Mouse (Mus musculus): ENCODE data around the gene Sh2d1b2. TPM values are rescaled to one million over a fixed set of nuclear protein-coding genes. Genes with fewer than 3 reads are reported as not detected.

Sh2d1b2 gene
- polyA plus RNA-seq, 1 experiment from 2014 or later: not detected

GRCm38 (mm10) chr1:170293257-170293656 lies 60.7 kb downstream of the Sh2d1b2 start:
- DNase-seq (ENCODE audit: low spot score): no peak
- H3K4me2 ChIP-seq (replicated peaks; ENCODE audit: low read depth, low read length): no peak overlapping the region
- H3K9ac ChIP-seq (ENCODE audit: low read depth, low read length): no peak overlapping the region
- H3K4me1 ChIP-seq (replicated peaks; ENCODE audit: control insufficient read depth, insufficient read depth, low read length): no peaks in the 10 kb centered on the region
- H3K27me3 ChIP-seq (ENCODE audit: control insufficient read depth, insufficient read depth, low read length): no peaks in the 10 kb centered on the region
- 82% methylated on average over 5 of the region's 5 CpGs for WGBS
- H3K9me3 ChIP-seq (ENCODE audit: control insufficient read depth, low read length): no peaks in the 10 kb centered on the region
- no peak overlapping the region for H3K4me3 ChIP-seq (ENCODE audit: low read depth, low read length)
- no peaks in the 10 kb centered on the region for H3K36me3 ChIP-seq (ENCODE audit: control insufficient read depth, insufficient read depth, low read length)
- H3K27ac ChIP-seq (ENCODE audit: low read depth, low read length): no peak overlapping the region
- ATAC-seq (ENCODE audit: low FRiP score): peak; percentile 40; the same call in 1 of the 2 replicates

DNA sequence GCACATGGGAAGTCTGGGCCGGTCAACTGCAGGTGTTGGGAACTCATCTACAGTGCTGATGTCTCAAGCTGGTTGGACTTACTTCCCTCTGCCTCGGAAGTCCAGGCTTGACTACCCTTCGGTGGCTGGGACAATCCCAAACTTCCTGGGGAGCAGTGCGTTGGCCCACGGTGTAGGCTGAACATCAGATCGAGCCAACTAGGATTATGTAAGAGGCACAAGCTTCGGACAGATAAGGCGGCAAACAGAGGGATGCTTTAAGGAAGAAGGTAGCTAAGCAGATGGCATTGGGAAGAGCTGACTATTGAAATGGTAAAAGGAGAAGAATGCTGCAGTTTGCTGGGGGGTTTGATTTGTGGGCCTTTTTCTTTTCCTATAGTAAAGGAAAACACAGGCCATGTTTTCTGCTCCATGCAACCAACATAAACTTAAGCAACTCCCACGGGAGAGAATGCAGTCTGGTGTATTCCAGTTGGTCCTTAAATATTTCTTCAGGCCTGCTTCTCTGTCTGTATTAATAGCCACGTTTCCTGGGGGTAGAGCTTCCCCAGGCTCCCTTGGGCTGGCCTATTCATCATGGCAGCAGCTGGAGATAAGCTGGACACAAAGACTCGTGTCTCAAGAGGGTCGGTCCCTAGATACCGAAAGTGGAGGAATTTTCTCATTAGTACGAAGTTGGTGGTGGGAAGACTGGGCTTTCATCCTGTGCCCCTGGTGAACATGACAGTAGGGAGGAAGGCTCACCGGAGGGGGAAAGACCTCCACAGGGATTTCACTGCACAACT lies 62.4 kb downstream of the Sh2d1b2 start:
- H3K4me2 ChIP-seq (replicated peaks; ENCODE audit: low read depth, low read length): no peak overlapping the region
- no peaks in the 10 kb centered on the region for H3K27me3 ChIP-seq (ENCODE audit: control insufficient read depth, insufficient read depth, low read length)
- H3K4me3 ChIP-seq (ENCODE audit: low read depth, low read length): no peak overlapping the region
- no peaks in the 10 kb centered on the region for H3K36me3 ChIP-seq (ENCODE audit: control insufficient read depth, insufficient read depth, low read length)
- no peaks in the 10 kb centered on the region for H3K9me3 ChIP-seq (ENCODE audit: control insufficient read depth, low read length)
- H3K4me1 ChIP-seq (replicated peaks; ENCODE audit: control insufficient read depth, insufficient read depth, low read length): no peaks in the 10 kb centered on the region
- H3K27ac ChIP-seq (ENCODE audit: low read depth, low read length): no peak overlapping the region
- H3K9ac ChIP-seq (ENCODE audit: low read depth, low read length): no peak overlapping the region
- ATAC-seq (ENCODE audit: low FRiP score) (no peak), DNase-seq (ENCODE audit: low spot score) (peak; percentile 5)
- 72% methylated on average over 15 of the region's 15 CpGs for WGBS

DNA sequence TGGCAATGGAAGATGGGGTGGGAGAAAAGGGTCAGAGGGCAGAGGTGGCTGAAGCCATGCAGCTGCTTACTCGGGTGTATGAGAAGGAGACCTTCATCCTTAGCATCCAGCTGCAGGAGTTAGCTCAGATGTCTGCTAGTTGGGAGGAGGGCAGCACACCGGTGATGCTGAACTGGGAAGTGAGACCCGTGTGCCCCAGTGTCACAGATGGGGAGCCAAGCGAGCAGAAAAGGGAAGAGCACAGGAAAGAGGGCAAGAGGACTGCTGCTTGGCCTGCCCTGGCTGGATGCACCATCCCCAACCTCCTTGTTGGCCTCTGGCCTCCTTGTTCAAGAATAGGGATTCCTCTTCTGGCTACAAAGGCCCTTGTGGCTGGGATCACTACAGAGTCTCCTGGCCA lies 66.9 kb downstream of the Sh2d1b2 start:
- H3K4me2 ChIP-seq (replicated peaks; ENCODE audit: low read depth, low read length): no peak overlapping the region
- no peaks in the 10 kb centered on the region for H3K36me3 ChIP-seq (ENCODE audit: control insufficient read depth, insufficient read depth, low read length)
- no peak overlapping the region for H3K4me3 ChIP-seq (ENCODE audit: low read depth, low read length)
- H3K27ac ChIP-seq (ENCODE audit: low read depth, low read length): no peak overlapping the region
- H3K9ac ChIP-seq (ENCODE audit: low read depth, low read length): no peak overlapping the region
- no peaks in the 10 kb centered on the region for H3K9me3 ChIP-seq (ENCODE audit: control insufficient read depth, low read length)
- H3K4me1 ChIP-seq (replicated peaks; ENCODE audit: control insufficient read depth, insufficient read depth, low read length): no peaks in the 10 kb centered on the region
- DNase-seq (ENCODE audit: low spot score) (no peak), ATAC-seq (ENCODE audit: low FRiP score) (no peak)
- WGBS: 66% methylated on average over 4 of the region's 4 CpGs
- no peaks in the 10 kb centered on the region for H3K27me3 ChIP-seq (ENCODE audit: control insufficient read depth, insufficient read depth, low read length)

DNA sequence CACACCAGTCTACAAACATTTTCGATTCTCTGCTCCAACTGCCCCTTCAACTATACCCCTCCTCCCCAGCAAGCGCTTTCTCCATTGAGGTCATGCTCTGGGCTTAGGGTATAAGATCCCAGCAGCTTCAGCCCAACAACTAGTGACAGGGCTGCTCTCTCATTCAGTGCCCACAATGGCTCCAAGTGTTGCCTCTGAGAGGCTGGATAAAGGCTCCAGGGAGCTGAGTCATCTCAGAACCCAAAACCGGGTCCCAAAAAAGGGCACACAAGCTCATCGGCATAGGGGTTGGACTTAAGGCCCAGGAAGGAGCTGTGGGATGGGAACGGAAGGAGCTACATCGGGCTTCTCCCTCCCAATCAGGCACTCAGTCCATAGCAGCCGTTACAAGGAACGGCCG lies 69.1 kb downstream of the Sh2d1b2 start:
- Histone ChIP-seq H3K27ac (ENCODE audit: low read depth, low read length) (no peak overlapping the region), H3K4me2 (replicated peaks; ENCODE audit: low read depth, low read length) (no peak overlapping the region), H3K27me3 (ENCODE audit: control insufficient read depth, insufficient read depth, low read length) (no peaks in the 10 kb centered on the region), H3K9ac (ENCODE audit: low read depth, low read length) (no peak overlapping the region), H3K9me3 (ENCODE audit: control insufficient read depth, low read length) (no peaks in the 10 kb centered on the region), H3K4me1 (replicated peaks; ENCODE audit: control insufficient read depth, insufficient read depth, low read length) (no peaks in the 10 kb centered on the region), H3K4me3 (ENCODE audit: low read depth, low read length) (no peak overlapping the region), H3K36me3 (ENCODE audit: control insufficient read depth, insufficient read depth, low read length) (no peaks in the 10 kb centered on the region)
- ATAC-seq (ENCODE audit: low FRiP score) (no peak), DNase-seq (ENCODE audit: low spot score) (no peak)
- 93% methylated on average over 9 of the region's 9 CpGs for WGBS

DNA sequence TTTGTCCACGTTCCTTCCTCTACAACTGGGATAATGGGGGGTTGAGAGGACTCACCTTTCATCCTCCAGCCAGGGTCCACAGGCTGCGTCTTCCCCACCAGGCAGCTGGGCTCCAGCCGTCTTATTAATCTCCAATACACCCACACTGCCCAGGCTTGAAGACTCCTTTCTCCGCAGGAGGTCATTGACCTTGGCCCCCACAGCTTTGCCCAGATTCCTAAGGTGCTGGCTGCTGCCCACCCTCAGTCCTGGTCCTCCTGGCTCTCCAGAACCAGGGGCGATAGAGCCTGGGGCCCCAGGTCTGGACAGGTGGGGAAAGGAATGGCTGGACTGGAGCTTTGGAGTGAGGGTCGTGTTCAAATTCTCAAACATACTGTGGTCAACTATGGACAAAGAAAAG lies 69.9 kb downstream of the Sh2d1b2 start:
- ATAC-seq (ENCODE audit: low FRiP score) (no peak), DNase-seq (ENCODE audit: low spot score) (no peak)
- Histone ChIP-seq H3K36me3 (ENCODE audit: control insufficient read depth, insufficient read depth, low read length) (no peaks in the 10 kb centered on the region), H3K27ac (ENCODE audit: low read depth, low read length) (no peak overlapping the region), H3K27me3 (ENCODE audit: control insufficient read depth, insufficient read depth, low read length) (no peaks in the 10 kb centered on the region), H3K9me3 (ENCODE audit: control insufficient read depth, low read length) (no peaks in the 10 kb centered on the region), H3K4me3 (ENCODE audit: low read depth, low read length) (no peak overlapping the region), H3K9ac (ENCODE audit: low read depth, low read length) (no peak overlapping the region), H3K4me1 (replicated peaks; ENCODE audit: control insufficient read depth, insufficient read depth, low read length) (no peaks in the 10 kb centered on the region), H3K4me2 (replicated peaks; ENCODE audit: low read depth, low read length) (no peak overlapping the region)
- WGBS: 68% methylated on average over 6 of the region's 6 CpGs

DNA sequence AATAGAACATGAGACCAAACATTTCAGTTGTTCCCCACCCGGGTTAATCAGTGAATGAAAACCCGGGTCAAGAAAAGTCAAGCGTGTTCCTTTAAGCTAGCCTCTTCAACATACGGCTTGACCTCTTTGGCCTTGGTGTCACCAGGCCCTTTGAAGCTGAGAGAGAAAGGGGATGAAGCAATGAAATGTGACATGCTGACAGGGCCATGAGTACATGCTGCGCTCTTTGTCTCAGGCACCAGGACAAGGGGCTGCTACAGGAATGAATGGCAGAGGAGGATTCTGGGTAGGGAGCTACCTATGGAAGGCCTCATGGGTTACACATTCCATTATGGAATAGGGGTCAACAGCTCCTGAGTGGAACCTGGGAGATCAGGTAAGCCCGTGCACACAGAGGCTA lies 70.6 kb downstream of the Sh2d1b2 start:
- DNase-seq (ENCODE audit: low spot score) (peak; percentile 12), ATAC-seq (ENCODE audit: low FRiP score) (no peak)
- H3K27me3 ChIP-seq (ENCODE audit: control insufficient read depth, insufficient read depth, low read length): no peaks in the 10 kb centered on the region
- no peaks in the 10 kb centered on the region for H3K36me3 ChIP-seq (ENCODE audit: control insufficient read depth, insufficient read depth, low read length)
- no peak overlapping the region for H3K9ac ChIP-seq (ENCODE audit: low read depth, low read length)
- WGBS: 32% methylated on average over 6 of the region's 6 CpGs
- H3K27ac ChIP-seq (ENCODE audit: low read depth, low read length): no peak overlapping the region
- H3K9me3 ChIP-seq (ENCODE audit: control insufficient read depth, low read length): no peaks in the 10 kb centered on the region
- H3K4me3 ChIP-seq (ENCODE audit: low read depth, low read length): no peak overlapping the region
- no peak overlapping the region for H3K4me2 ChIP-seq (replicated peaks; ENCODE audit: low read depth, low read length)
- no peaks in the 10 kb centered on the region for H3K4me1 ChIP-seq (replicated peaks; ENCODE audit: control insufficient read depth, insufficient read depth, low read length)

Other genes with a start within 250 kb of the Sh2d1b2 start
- gene Ddr2, start 122.0 kb upstream of the Sh2d1b2 start, polyA plus RNA-seq (2014; fragmentation: Nextera tagmentation; extraction: Ambion mirVana): 31.2 and 32.0 TPM in 2 replicates
- 67.2 and 69.2 TPM in 2 replicates for gene Uap1, start 57.8 kb upstream of the Sh2d1b2 start, polyA plus RNA-seq (2014; fragmentation: Nextera tagmentation; extraction: Ambion mirVana)
- gene Uhmk1, start 17.4 kb upstream of the Sh2d1b2 start, polyA plus RNA-seq (2014; fragmentation: Nextera tagmentation; extraction: Ambion mirVana): 13.6 and 16.4 TPM in 2 replicates
- gene Sh2d1b1, start 44.6 kb downstream of the Sh2d1b2 start, polyA plus RNA-seq (2014; fragmentation: Nextera tagmentation; extraction: Ambion mirVana): 0.08 TPM in 1 of 2 replicates, not detected in the other
- 1.4 and 2.4 TPM in 2 replicates for gene Gm7694, start 73.6 kb downstream of the Sh2d1b2 start, polyA plus RNA-seq (2014; fragmentation: Nextera tagmentation; extraction: Ambion mirVana)
- gene Spata46, start 76.1 kb downstream of the Sh2d1b2 start, polyA plus RNA-seq (2014; fragmentation: Nextera tagmentation; extraction: Ambion mirVana): 1.4 and 1.9 TPM in 2 replicates